Mouse (Mus musculus) adrenal gland, postnatal 14 days (tissue): ENCODE data around the gene Ccdc71. TPM values are rescaled to one million over a fixed set of nuclear protein-coding genes. Genes with fewer than 3 reads are reported as not detected.

Experiments
- DNase-seq: peaks from one replicate; pipeline ENCODE4 v3.0.0; 2021; ENCODE audit warnings: mixed read lengths
- total RNA-seq: library from RNA; stranded (reverse); gene quantifications from 2 replicates; pipeline ENCODE4 v1.2.3, GENCODE M21; 2021

Gene Ccdc71
- total RNA-seq, 1 experiment from 2014 or later: 35.1 TPM

GRCm38 (mm10) chr9:108489702-108490558 lies 29.6 kb downstream of the Ccdc71 start:
- DNase-seq: no peak

DNA sequence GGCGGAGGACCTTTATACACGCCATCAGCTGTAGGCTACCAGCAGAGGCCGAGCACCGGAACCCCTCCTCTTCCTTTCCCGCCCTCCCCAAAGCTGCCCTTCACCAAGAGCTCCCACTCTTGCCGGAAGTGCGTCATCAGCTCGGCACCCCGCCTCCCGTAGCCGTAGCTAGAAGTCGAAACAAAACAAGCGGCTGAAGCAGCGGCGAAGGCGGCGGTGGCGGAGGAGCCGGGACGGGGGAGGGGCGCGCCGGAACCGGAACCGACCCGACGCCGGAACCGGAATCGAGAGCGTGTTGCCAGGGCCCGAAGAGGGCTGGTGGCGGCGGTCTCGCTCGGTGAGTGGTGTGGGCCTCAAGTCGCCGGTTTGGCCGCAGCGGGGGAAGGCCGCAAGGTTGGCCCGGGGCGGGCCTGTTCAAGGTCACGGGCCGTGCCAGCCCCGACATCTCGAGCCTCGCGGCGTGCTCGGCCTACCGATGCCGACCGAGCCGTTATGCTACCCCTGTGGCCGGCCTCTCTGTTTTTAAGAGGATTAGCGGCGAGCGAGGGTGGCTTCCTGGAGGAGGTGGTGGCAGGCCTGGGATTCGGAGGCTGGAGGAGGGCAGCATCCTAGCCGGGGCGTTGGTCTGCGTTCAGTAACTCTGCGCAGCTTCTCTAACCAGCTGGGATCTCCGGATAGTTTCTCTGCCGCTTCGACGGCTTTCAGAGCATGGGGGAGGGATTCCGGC lies 30.4 kb downstream of the Ccdc71 start, which contains the start of gene Usp19:
TSS of gene Usp19 (plus strand) at position 44 of the 727 bp plus-strand sequence.
- peak; percentile 98 for DNase-seq

DNA sequence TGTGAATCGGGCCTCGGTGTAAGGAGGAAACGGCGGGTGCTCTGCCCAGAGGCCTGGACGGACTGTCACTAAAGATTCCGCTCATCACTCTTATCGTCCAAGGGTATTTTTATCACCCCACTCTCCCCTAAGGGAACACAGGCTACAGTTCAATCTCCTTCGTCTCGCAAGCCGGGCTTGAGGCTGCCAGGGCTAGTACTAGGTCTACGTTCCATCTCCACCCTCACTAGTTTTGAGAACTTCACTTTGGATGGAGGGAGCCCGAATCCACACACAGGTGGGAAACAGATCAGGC lies 30.9 kb downstream of the Ccdc71 start:
- no peak for DNase-seq

GRCm38 (mm10) chr9:108492043-108492750 lies 31.9 kb downstream of the Ccdc71 start:
- peak; percentile 86 for DNase-seq

DNA sequence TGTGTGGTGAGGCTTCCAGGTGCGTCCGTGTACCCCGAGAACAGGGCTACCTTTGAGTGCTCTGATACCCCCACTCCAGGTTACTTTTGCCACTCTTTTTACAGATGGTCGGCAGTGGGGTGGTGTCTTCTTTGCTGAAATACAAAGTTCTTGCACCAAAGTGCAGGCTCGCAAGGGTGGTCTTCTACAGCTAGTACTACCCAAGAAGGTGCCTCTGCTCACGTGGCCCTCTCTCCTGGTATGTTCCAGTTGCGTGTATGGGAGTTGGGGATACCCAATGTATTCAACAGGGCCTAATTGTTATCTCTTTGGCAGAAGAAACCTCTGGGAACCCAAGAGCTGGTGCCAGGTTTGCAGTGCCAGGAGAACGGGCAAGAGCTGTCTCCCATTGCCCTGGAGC lies 32.9 kb downstream of the Ccdc71 start:
- no peak for DNase-seq

GRCm38 (mm10) chr9:108494146-108494825 lies 34.0 kb downstream of the Ccdc71 start:
- DNase-seq: no peak

DNA sequence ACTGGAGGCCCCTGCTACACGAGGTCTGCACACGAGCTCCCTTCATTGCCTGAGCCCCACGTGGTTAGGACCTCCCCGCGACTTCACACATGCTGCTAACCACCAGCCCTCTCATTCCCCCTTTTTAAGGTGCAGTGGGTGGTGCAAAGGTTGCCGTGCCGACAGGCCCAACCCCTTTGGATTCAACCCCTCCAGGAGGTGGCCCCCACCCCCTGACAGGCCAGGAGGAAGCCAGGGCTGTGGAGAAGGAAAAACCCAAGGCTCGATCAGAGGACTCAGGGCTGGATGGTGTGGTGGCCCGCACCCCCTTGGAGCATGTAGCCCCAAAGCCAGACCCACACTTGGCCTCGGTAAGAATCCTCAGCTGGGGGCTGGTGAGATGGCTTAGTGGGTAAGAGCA lies 34.6 kb downstream of the Ccdc71 start:
- DNase-seq: no peak

DNA sequence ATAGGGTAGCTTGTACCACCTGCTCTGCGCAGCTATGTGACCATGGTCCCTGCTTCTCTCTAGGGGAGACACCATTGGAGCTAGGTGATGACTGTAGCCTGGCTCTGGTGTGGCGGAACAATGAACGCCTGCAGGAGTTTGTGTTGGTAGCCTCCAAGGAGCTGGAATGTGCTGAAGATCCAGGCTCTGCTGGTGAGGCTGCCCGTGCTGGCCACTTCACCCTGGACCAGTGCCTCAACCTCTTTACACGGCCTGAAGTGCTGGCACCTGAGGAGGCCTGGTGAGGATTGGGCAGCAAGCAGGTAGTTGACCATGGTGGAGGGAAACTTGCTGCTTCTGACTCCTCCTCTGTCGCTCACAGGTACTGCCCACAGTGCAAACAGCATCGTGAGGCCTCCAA lies 38.9 kb downstream of the Ccdc71 start:
- no peak for DNase-seq

GRCm38 (mm10) chr9:108499943-108500342 lies 39.6 kb downstream of the Ccdc71 start:
- DNase-seq: no peak

DNA sequence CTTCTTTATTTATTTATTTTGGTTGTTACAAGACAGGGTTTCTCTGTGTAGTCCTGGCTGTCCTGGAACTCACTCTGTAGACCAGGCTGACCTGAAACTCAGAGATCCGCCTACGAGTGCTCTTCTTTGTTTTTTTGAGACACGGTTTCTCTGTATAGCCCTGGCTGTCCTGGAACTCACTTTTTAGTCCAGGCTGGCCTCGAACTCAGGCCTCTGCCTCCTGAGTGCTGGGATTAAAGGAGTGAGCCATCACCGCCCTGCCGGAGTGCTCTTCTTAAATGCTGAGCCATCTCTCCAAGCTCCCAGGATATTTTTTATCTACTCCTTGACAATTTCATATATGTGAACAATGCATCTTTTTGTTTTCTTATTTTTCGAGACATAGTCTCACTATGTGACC lies 46.6 kb downstream of the Ccdc71 start:
- DNase-seq: no peak

DNA sequence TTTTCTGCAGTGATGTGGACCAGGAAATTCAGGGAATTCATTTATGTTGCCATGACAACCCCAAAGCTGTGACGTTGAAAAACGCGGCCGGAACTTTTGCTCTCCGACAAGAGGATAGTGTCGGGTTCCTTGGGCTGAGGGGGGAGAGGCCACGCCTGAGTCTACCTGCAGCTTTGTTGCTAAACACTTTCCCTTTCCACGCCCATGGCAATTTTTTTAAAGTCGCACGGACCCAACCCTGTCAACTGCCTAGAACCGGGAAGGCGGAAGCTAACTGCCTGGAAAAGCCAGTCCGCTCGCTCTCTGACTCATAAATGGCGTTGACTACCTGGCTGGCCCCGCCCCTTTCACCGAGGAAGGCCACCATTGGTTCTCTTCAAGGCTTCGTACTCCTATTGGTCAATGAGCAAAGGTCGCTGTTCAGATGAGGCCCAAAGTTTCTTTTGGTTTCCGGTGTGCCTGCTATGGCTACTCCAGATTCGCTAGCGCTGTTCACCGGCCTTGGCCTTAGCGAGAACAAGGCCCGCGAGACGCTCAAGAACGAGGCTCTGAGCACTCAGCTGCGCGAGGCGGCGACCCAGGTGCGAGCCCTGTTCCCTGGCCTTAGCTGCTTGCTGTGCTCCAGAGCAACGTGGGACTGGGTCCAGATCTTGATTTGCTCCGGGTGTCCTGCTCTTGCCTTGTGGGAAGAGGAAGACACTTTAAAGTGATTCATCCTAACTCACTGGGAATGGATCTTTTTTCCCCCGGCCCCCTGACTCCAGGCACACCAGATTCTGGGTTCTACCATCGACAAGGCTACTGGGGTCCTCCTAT lies 47.5 kb downstream of the Ccdc71 start, which contains the start of gene Qars:
TSS of gene Qars (plus strand) at position 88 of the 816 bp plus-strand sequence.
- peak; percentile 97 for DNase-seq

DNA sequence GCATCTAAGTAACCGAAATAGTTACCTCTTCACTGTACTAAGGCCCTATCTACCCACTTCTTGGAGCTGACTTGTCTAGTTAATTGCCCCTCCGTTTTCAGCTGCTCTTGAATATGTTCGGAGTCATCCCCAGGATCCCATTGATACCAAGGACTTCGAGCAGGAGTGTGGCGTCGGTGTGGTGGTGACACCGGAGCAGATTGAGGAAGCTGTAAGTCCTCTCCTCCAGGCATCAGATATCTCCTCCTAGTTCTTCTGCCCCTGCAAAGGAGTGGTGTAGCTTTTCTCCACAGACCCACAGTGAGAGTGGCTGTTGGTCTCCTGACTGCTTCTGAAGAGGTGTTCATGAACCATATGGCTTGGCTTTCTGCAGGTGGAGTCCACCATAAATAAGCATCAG lies 48.4 kb downstream of the Ccdc71 start:
- no peak for DNase-seq

Other genes with a start within 250 kb of the Ccdc71 start
- gene Dag1, start 196.6 kb upstream of the Ccdc71 start, total RNA-seq: 156 and 176 TPM in 2 replicates
- 16.9 and 21.2 TPM in 2 replicates for gene Nicn1, start 170.1 kb upstream of the Ccdc71 start, total RNA-seq
- gene Amt, start 163.7 kb upstream of the Ccdc71 start, total RNA-seq: 6.8 and 13.2 TPM in 2 replicates
- 359 and 362 TPM in 2 replicates for gene Rhoa, start 154.4 kb upstream of the Ccdc71 start, total RNA-seq
- 30.4 and 34.1 TPM in 2 replicates for gene Tcta, start 154.4 kb upstream of the Ccdc71 start, total RNA-seq
- 551 and 754 TPM in 2 replicates for gene Gpx1, start 121.6 kb upstream of the Ccdc71 start, total RNA-seq
- 101 and 117 TPM in 2 replicates for gene Usp4, start 112.7 kb upstream of the Ccdc71 start, total RNA-seq
- 0.74 and 1.4 TPM in 2 replicates for gene 1700102P08Rik, start 67.7 kb upstream of the Ccdc71 start, total RNA-seq
- gene Ccdc36, start 32.0 kb upstream of the Ccdc71 start, total RNA-seq: not detected in 2 replicates
- gene BC048562, start 24.0 kb upstream of the Ccdc71 start, total RNA-seq: not detected in 2 replicates
- 29.7 and 30.9 TPM in 2 replicates for gene Klhdc8b, start 1.1 kb downstream of the Ccdc71 start, total RNA-seq
- gene Lamb2, start 19.2 kb downstream of the Ccdc71 start, total RNA-seq: 121 and 124 TPM in 2 replicates
- 163 and 175 TPM in 2 replicates for gene Usp19, start 30.1 kb downstream of the Ccdc71 start, total RNA-seq
- gene Qars, start 47.2 kb downstream of the Ccdc71 start, total RNA-seq: 179 and 190 TPM in 2 replicates
- 114 and 125 TPM in 2 replicates for gene Qrich1, start 56.3 kb downstream of the Ccdc71 start, total RNA-seq
- 99.2 and 110 TPM in 2 replicates for gene Impdh2, start 99.8 kb downstream of the Ccdc71 start, total RNA-seq
- gene Ndufaf3, start 106.9 kb downstream of the Ccdc71 start, total RNA-seq: 55.5 and 67.2 TPM in 2 replicates
- gene Dalrd3, start 109.4 kb downstream of the Ccdc71 start, total RNA-seq: 48.8 and 51.5 TPM in 2 replicates
- 91.0 and 102 TPM in 2 replicates for gene Wdr6, start 118.2 kb downstream of the Ccdc71 start, total RNA-seq
- gene P4htm, start 137.1 kb downstream of the Ccdc71 start, total RNA-seq: 4.7 and 7.7 TPM in 2 replicates
- gene Arih2, start 188.9 kb downstream of the Ccdc71 start, total RNA-seq: 59.7 and 61.3 TPM in 2 replicates
- gene Slc25a20, start 201.6 kb downstream of the Ccdc71 start, total RNA-seq: 334 and 350 TPM in 2 replicates
- 36.3 and 37.4 TPM in 2 replicates for gene Prkar2a, start 228.8 kb downstream of the Ccdc71 start, total RNA-seq